Mouse (Mus musculus) c-Kit-positive CD71-positive TER-119-positive erythroid progenitor cells, embryonic 14.5 days (primary cell): ENCODE measurements around the gene Fhl3.

Experiments used
- DNase-seq: peaks from one replicate; pipeline ENCODE4 v3.0.0-alpha.2; 2013; ENCODE audit warnings: low spot score

Fhl3 gene

GRCm38 (mm10) chr4:124755526-124755925 lies 55.0 kb downstream of the Fhl3 start:
- no peak for DNase-seq
